Mouse (Mus musculus) monocyte, adult 2 months (primary cell): Measurements from ENCODE around the gene Zbtb48.

ENCODE experiments used
- DNase-seq, 2 experiments: peaks; one replicate each; pipeline ENCODE4 v3.0.0; 2022; ENCODE audit warnings: low spot score in 2 of 2, low read depth in 1 of 2

The Zbtb48 gene

GRCm38 (mm10) chr4:152029997-152030396, 2.5 kb upstream of the Zbtb48 start:
- DNase-seq: no peak

DNA sequence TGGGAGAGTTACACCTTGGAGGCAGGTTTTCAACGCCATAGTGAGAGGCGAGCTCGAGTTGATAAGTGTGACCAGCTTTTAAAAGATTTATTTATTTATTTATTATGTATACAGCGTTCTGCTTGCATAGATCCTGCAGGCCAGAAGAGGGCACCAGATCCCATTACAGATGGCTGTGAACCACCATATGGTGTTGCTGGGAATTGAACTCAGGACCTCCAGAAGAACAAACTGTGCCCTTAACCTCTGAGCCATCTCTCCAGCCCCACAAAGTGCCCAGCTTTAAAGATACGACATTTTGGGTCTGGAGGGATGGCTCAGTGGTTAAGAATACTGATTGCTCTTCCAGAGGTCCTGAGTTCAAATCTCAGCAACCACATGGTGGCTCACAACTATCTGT, 1.6 kb upstream of the Zbtb48 start:
- no peak for DNase-seq

DNA sequence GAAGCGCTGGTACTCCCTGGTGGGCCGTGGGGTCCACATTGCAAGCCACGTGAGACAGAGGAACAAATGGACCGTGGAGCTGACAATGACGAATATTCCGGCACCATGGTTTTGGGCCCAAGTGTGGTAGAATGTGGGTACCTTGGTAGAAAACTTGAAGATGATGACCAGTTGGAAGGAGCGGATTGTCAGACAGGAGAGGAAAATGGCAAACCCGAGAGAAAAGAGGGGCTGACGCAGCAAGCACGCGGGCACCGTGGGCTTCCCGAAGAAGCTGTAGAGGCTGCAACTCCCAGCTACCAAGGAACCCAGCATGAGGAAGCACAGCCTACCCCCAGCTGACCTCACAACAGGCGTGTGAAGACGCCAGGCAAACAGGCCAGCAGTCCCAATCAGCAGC, 985 bp upstream of the Zbtb48 start:
- no peak for DNase-seq

DNA sequence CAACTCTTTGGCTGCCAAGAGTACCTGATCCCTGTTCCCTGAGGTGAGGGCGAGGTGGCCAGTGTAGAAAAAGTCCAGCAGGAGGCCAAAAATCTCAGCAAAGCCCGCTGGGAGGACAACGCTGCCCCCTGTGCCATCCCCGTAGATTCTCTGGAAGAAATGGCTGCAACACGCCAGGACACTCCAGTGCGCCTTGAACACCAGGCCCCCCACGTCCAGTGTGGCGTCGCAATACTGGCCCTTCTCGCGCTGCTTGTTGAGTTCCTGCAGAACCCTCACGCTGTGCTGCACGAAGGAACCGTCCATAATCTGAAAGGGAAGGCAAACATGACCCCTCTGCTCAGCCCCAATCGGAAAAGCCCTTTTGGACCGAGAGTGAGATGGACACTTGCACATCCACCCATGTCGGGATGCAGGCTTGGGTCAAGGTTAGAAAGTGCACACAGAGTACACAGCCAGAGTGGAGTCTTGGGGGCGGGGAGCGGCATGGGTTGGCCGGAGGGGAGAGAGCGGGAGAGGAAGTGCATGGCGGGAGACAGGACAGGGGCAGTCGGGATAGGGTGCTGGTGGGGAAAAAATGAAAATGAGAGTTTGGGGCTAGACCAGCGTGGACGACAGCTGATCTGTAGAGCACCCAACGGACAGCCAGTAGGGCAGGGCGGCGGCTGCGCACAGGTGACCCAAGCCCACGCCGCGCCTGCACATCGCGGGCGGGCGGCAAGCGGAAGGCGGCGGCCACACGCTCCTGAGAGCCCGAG, 541 bp downstream of the Zbtb48 start:
- DNase-seq: no peak

GRCm38 (mm10) chr4:152024525-152024924, 2.9 kb downstream of the Zbtb48 start:
- DNase-seq: no peak

- DNase-seq: no peak
Observed at GRCm38 (mm10) chr4:152022506-152022905, 5.0 kb downstream of the Zbtb48 start.

DNA sequence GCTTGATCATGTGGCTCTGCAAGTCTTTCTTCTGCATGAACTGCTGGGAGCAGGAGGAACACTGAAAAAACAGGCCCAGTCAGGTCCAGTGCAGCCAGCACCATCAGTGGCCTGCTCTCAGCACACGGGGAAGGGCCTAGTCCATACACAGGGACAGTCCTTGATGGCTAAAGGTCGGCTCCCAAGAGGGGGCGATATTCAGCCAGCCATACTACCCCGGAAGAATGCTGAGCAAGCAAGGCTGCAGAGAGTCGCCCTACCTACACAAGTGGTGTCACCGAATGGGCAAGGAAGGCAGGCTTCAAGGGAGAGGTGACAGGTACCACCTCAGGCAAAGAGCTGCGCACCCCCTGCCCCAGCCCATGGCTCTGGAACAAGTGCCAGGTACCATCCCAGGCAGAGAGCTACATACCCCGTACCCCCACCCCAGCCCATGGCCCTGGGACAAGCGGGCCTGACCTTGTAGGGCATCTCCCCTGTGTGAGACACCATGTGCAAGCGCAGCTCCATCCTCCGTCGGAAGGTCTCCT, 5.8 kb downstream of the Zbtb48 start:
- no peak for DNase-seq

- DNase-seq: no peak
Observed at GRCm38 (mm10) chr4:152020024-152020423, 7.4 kb downstream of the Zbtb48 start.

DNA sequence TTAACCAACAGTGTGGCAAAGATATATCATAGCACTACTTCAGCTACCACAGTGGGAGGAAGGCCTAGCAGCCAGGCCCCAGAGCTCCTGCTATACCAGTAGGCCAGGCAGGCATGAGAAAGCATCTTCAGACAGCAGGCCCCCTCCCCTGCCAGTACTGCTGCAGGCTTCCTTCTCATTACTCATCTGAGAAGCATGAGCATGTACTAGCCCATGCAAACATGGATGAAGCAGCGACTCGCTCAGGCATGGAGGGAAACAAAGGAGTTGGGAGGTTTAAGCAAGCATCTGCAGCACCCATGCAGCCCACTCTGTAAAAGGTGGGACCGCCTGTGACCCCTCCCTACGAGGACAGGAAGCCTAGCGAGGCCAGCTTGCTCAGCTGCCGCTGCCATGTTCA, 8.4 kb downstream of the Zbtb48 start:
- no peak for DNase-seq

DNA sequence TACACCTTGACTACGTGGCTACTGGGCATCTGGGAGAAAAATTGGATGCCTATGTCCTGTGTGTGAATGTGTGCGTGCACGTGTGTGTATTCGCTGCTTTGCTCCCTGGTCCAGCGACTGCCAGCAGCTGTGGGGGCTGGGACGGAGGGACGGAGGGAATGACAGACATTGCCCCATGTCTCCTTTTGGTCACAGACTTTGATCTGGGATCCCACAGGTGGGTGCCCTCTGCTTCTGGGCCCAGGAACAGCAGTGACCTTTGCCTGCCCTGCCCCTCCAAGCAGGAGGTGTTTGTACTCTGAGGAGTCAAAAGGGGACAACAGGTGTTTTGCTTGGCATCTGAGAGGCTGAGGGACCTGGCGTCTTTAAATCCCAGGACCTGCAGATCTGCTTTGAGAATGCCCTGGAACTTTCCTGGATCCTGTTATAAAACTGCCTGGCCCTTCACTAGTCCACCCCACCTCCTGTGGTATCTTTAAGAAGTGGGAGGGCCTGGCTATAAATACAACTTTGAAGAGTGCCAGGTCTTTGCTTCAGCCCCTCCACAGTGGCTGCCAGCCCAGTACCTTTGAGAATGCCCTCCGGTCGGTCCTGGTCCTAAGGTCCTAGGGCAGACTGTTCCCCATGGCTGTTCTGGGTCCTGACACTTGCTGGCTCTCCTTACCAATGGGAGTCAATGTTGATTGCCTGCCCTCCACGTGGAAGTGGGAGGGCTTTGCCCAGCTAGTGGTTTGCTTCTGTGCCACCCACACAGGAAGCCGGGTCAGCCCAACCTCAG, 14.2 kb downstream of the Zbtb48 start:
- DNase-seq: no peak

DNA sequence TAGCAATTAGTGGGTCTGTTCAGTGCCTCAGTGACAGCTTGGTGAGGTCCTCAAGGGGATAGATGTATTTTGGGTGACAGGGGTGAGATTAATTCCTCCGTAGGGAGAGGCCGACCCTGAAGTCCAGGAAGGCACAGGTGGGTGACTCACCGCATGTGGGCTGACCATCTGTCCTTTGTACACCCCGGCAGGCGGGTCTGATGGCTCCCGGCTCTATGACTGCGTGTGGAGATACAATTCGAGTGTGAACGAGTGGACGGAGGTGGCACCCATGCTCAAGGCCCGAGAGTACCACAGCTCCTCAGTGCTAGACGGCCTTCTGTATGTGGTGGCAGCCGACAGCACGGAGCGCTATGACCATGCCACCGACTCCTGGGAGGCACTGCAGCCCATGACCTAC, 15.4 kb downstream of the Zbtb48 start:
- no peak for DNase-seq

GRCm38 (mm10) chr4:152011171-152011760, 16.2 kb downstream of the Zbtb48 start:
- no peak for DNase-seq

DNA sequence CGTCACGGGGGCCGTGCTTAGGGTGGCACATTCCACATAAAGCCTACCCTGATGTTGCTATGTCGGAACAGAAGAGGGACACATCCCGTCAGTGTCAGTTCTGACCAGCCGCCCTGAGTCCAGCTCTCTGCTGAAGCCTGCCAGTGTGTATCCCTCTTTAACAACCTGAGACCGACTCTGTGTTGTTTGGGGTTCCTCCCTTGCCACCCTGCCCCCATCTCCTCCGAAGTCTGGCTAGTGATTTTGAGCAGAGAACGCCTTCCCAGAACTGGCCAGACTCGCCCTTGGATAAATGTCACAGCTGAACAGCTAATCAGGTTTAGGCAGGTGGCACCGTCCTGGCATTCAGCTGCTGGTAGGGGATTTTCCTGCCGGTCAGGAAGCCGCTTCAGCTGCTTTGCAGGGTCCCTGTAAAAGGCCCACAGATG, 16.8 kb downstream of the Zbtb48 start:
- DNase-seq: no peak

GRCm38 (mm10) chr4:152010091-152010706, 17.3 kb downstream of the Zbtb48 start:
- DNase-seq: peak in 1 of 2 experiments; percentile 40

GRCm38 (mm10) chr4:152009076-152010051, 18.1 kb downstream of the Zbtb48 start:
- no peak for DNase-seq

DNA sequence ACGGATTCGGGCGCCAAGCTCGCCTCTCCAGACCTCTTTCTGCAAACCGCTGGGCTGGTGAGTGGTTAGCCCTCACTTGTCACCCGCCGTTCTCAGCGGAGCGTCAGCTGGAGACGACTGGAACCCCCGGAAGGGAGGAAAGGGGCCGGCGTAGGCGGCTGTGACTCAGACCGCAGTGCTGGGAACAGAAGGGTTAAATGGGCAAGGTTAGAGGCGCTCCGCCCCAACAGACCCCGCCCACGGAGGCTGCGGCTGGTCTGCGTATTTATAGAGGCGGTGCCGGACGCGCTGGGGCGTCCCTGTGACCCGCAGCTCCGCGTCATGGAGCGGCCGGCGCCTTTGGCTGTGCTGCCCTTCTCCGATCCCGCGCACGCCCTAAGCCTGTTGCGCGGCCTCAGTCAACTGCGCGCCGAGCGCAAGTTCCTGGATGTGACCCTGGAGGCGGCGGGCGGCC, 18.8 kb downstream of the Zbtb48 start, which contains the start of gene Klhl21:
Gene Klhl21 (plus strand): TSS at position 182 of the 454 bp plus-strand sequence.
- DNase-seq: peak; percentile 86 to 93

- no peak for DNase-seq
Observed at GRCm38 (mm10) chr4:152008148-152008500, 19.3 kb downstream of the Zbtb48 start.

DNA sequence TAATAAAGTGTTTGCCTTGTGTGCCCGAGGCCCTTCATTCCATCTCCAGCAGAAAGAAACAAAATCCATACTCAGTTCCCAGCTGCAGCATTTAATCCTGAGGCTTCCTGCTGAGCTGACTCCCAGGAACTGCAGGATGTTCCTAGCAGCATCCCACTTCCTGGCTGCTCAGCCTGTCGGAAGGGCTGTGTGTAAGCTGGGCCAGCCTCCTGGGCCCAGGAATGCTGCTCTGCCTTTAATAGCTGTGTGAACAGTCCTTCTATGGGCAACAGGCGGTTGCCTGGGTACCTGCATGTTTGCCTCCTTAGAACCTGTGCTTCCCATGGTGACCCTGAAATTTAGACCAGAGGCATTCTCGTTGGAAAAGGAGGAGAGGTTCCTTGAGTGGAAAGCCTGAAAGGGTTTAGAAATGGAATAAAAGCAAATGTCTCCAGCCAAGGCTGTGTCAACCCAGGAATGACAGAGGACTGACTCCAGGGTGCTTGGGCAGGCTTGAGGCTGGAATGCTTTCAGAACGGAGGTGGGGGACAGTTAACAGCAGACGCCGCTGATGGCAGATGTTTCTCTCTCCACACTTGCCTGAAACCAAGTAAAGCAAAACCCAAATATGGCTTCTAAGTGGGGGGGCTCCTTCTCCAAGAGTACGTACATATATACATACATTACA, 19.9 kb downstream of the Zbtb48 start:
- DNase-seq: no peak

- DNase-seq: no peak
Observed at GRCm38 (mm10) chr4:152006812-152007211, 20.7 kb downstream of the Zbtb48 start.

DNA sequence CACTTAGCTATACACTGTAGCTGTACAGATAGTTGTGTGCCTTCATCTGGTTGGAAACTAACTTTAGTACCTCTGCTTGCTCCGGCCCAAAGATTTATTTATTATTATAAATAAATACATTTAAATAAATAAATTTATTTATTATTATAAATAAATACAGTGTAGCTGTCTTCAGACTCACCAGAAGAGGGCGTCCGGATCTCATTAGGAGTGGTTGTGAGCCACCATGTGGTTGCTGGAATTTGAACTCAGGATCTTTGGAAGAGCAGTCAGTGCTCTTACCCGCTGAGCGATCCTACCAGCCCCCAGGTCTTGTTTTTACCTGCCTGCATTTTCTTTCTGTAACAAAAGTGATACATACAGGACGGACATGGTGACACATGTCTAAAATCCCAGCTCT, 21.3 kb downstream of the Zbtb48 start:
- DNase-seq: no peak
